Mouse (Mus musculus) common myeloid progenitor, adult 5-6 weeks (primary cell): ENCODE measurements at regions not wholly inside any gene's neighbourhood (a gene's known extent, or its start where the extent isn't known, plus 50 kb on each side); places are given as distances from the start of the nearest gene placed in this dataset.

Experiments used
- ATAC-seq: replicated peaks from 2 replicates; pipeline ENCODE4 v1.8.0; 2016; ENCODE audit warnings: low read depth, mild to moderate bottlenecking, moderate TSS enrichment, inconsistent platforms; ENCODE audit not compliant: poor library complexity, severe bottlenecking

- ATAC-seq: no peak
Observed at GRCm38 (mm10) chr12:105898580-105899293, 111.3 kb upstream of the Vrk1 start.

GRCm38 (mm10) chr12:105899294-105899909, 110.6 kb upstream of the Vrk1 start:
- no peak for ATAC-seq

GRCm38 (mm10) chr12:105900479-105900878, 109.5 kb upstream of the Vrk1 start:
- peak; percentile 71 for ATAC-seq

- no peak for ATAC-seq
Observed at GRCm38 (mm10) chr12:105903072-105903471, 107.0 kb upstream of the Vrk1 start.

GRCm38 (mm10) chr12:105906584-105906983, 103.4 kb upstream of the Vrk1 start:
- peak; percentile 67 for ATAC-seq

- peak; percentile 51 for ATAC-seq
Observed at GRCm38 (mm10) chr12:105907851-105908620, 102.0 kb upstream of the Vrk1 start.

- no peak for ATAC-seq
Observed at GRCm38 (mm10) chr12:105911556-105911955, 98.5 kb upstream of the Vrk1 start.

GRCm38 (mm10) chr12:105917388-105917963, 92.6 kb upstream of the Vrk1 start:
- peak; percentile 85 for ATAC-seq

- ATAC-seq: no peak
Observed at GRCm38 (mm10) chr12:105918775-105919174, 91.3 kb upstream of the Vrk1 start.

- ATAC-seq: no peak
Observed at GRCm38 (mm10) chr12:105927210-105927609, 82.8 kb upstream of the Vrk1 start.

GRCm38 (mm10) chr12:105929456-105929921, 80.5 kb upstream of the Vrk1 start:
- no peak for ATAC-seq

GRCm38 (mm10) chr12:105935441-105935880, 74.6 kb upstream of the Vrk1 start:
- ATAC-seq: no peak

GRCm38 (mm10) chr12:105936812-105937530, 73.1 kb upstream of the Vrk1 start:
- ATAC-seq: peak; percentile 96

- ATAC-seq: no peak
Observed at GRCm38 (mm10) chr12:105942136-105943076, 67.6 kb upstream of the Vrk1 start.

GRCm38 (mm10) chr12:105943077-105943433, 67.0 kb upstream of the Vrk1 start:
- peak; percentile 53 for ATAC-seq

- ATAC-seq: no peak
Observed at GRCm38 (mm10) chr12:105947332-105947731, 62.7 kb upstream of the Vrk1 start.

- no peak for ATAC-seq
Observed at GRCm38 (mm10) chr12:105948322-105948721, 61.7 kb upstream of the Vrk1 start.

- ATAC-seq: no peak
Observed at GRCm38 (mm10) chr12:105955764-105956290, 54.2 kb upstream of the Vrk1 start.

- no peak for ATAC-seq
Observed at GRCm38 (mm10) chr12:105959756-105960155, 50.3 kb upstream of the Vrk1 start.
